Mouse (Mus musculus) liver, postnatal 0 days (tissue): ENCODE results near the gene Chrnb1.

ENCODE experiments used
- CTCF ChIP-seq: sonication (generic); IDR thresholded peaks from 2 replicates; pipeline ENCODE4 v1.5.1; 2016; ENCODE audit warnings: antibody characterized with exemption, low read depth
- EP300 ChIP-seq: IDR thresholded peaks from 2 replicates; pipeline ENCODE4 v1.6.1; 2016; ENCODE audit warnings: antibody characterized with exemption, low read depth, mild to moderate bottlenecking

DNA sequence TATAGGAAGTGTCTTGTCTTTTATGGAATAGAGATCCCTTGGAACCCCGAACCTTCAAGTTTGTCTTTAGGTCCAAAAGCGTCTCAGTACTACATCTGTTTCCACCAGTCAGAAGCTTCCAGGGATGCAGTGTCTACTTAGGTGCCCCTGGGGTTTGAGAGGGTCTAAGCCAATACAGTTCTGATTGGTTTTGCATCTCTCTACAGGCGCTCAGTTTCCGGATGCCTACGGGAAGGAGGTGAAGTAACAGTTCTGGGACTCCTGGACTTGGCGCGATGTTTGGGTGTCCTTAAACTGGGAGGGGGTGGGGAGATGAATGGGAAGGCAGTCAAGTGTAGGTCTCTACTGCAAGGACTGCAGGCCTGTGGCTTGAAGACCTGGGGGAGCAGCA, 43.0 kb upstream of the Chrnb1 start:
- no peak for TF ChIP-seq EP300
- TF ChIP-seq CTCF, result no peak
